Mouse (Mus musculus): ENCODE data around the gene Gcnt7. TPM values are rescaled to one million over a fixed set of nuclear protein-coding genes. Genes with fewer than 3 reads are reported as not detected.

The Gcnt7 gene
- polyA plus RNA-seq, 1 experiment from 2014 or later = 1.1 TPM

GRCm38 (mm10) chr2:172481654-172482385 is 23.4 kb upstream of the Gcnt7 start:
- H3K27ac ChIP-seq = no peak overlapping the region
- H3K9ac ChIP-seq = no peak overlapping the region
- WGBS = 91% methylated on average over 16 of the region's 16 CpGs
- no peaks in the 10 kb centered on the region for H3K36me3 ChIP-seq (replicated peaks; ENCODE audit: control insufficient read depth, insufficient read depth)
- no peak for ATAC-seq (ENCODE audit: low FRiP score)
- H3K4me1 ChIP-seq (replicated peaks; ENCODE audit: control insufficient read depth, insufficient read depth, low read length) = no peaks in the 10 kb centered on the region
- no peak overlapping the region for H3K4me2 ChIP-seq (replicated peaks)
- no peaks in the 10 kb centered on the region for H3K9me3 ChIP-seq (ENCODE audit: control insufficient read depth, low read length)
- H3K27me3 ChIP-seq (ENCODE audit: control insufficient read depth, insufficient read depth, low read length) = peaks cover 3% of the 10 kb centered on the region; the same call in 1 of the 2 replicates
- DNase-seq (ENCODE audit: low spot score) = no peak
- H3K4me3 ChIP-seq (replicated peaks; ENCODE audit: low read length) = no peak overlapping the region

- Histone ChIP-seq H3K9ac (no peak overlapping the region), H3K27me3 (ENCODE audit: control insufficient read depth, insufficient read depth, low read length) (peaks cover 3% of the 10 kb centered on the region; the same call in 1 of the 2 replicates), H3K4me1 (replicated peaks; ENCODE audit: control insufficient read depth, insufficient read depth, low read length) (no peaks in the 10 kb centered on the region), H3K4me2 (replicated peaks) (no peak overlapping the region), H3K9me3 (ENCODE audit: control insufficient read depth, low read length) (no peaks in the 10 kb centered on the region), H3K36me3 (replicated peaks; ENCODE audit: control insufficient read depth, insufficient read depth) (no peaks in the 10 kb centered on the region), H3K27ac (no peak overlapping the region), H3K4me3 (replicated peaks; ENCODE audit: low read length) (no peak overlapping the region)
- ATAC-seq (ENCODE audit: low FRiP score) (no peak), DNase-seq (ENCODE audit: low spot score) (no peak)
- WGBS = 70% methylated on average over 7 of the region's 7 CpGs
These were observed 21.9 kb upstream of the Gcnt7 start for GRCm38 (mm10) chr2:172480296-172480695.

- no peak overlapping the region for H3K27ac ChIP-seq
- DNase-seq (ENCODE audit: low spot score) (peak; percentile 78), ATAC-seq (ENCODE audit: low FRiP score) (0 out of 2 replicates have a peak, but pooled peaks have one; percentile 19)
- no peaks in the 10 kb centered on the region for H3K4me1 ChIP-seq (replicated peaks; ENCODE audit: control insufficient read depth, insufficient read depth, low read length)
- no peak overlapping the region for H3K9ac ChIP-seq
- H3K4me3 ChIP-seq (replicated peaks; ENCODE audit: low read length) = no peak overlapping the region
- WGBS = 6% methylated on average over 2 of the region's 2 CpGs
- H3K36me3 ChIP-seq (replicated peaks; ENCODE audit: control insufficient read depth, insufficient read depth) = no peaks in the 10 kb centered on the region
- H3K9me3 ChIP-seq (ENCODE audit: control insufficient read depth, low read length) = no peaks in the 10 kb centered on the region
- no peak overlapping the region for H3K4me2 ChIP-seq (replicated peaks)
- peaks cover 3% of the 10 kb centered on the region; the same call in 1 of the 2 replicates for H3K27me3 ChIP-seq (ENCODE audit: control insufficient read depth, insufficient read depth, low read length)
These were observed 19.5 kb upstream of the Gcnt7 start for GRCm38 (mm10) chr2:172477860-172478259.

- Histone ChIP-seq H3K4me1 (replicated peaks; ENCODE audit: control insufficient read depth, insufficient read depth, low read length) (no peaks in the 10 kb centered on the region), H3K9me3 (ENCODE audit: control insufficient read depth, low read length) (no peaks in the 10 kb centered on the region), H3K9ac (no peak overlapping the region), H3K4me2 (replicated peaks) (no peak overlapping the region), H3K27me3 (ENCODE audit: control insufficient read depth, insufficient read depth, low read length) (peaks cover 3% of the 10 kb centered on the region; the same call in 1 of the 2 replicates), H3K4me3 (replicated peaks; ENCODE audit: low read length) (no peak overlapping the region), H3K27ac (no peak overlapping the region), H3K36me3 (replicated peaks; ENCODE audit: control insufficient read depth, insufficient read depth) (no peaks in the 10 kb centered on the region)
- DNase-seq (ENCODE audit: low spot score) = no peak
- 37% methylated on average over 3 of the region's 3 CpGs for WGBS
- no peak for ATAC-seq (ENCODE audit: low FRiP score)
These were observed 19.0 kb upstream of the Gcnt7 start for GRCm38 (mm10) chr2:172477350-172477749.

GRCm38 (mm10) chr2:172476707-172477260 is 18.4 kb upstream of the Gcnt7 start:
- no peak for DNase-seq (ENCODE audit: low spot score)
- Histone ChIP-seq H3K4me2 (replicated peaks) (no peak overlapping the region), H3K4me3 (replicated peaks; ENCODE audit: low read length) (no peak overlapping the region), H3K27me3 (ENCODE audit: control insufficient read depth, insufficient read depth, low read length) (peaks cover 3% of the 10 kb centered on the region; the same call in 1 of the 2 replicates), H3K9me3 (ENCODE audit: control insufficient read depth, low read length) (no peaks in the 10 kb centered on the region), H3K4me1 (replicated peaks; ENCODE audit: control insufficient read depth, insufficient read depth, low read length) (no peaks in the 10 kb centered on the region), H3K9ac (no peak overlapping the region), H3K27ac (no peak overlapping the region), H3K36me3 (replicated peaks; ENCODE audit: control insufficient read depth, insufficient read depth) (no peaks in the 10 kb centered on the region)
- WGBS = 39% methylated on average over 10 of the region's 10 CpGs
- no peak for ATAC-seq (ENCODE audit: low FRiP score)

GRCm38 (mm10) chr2:172474970-172475369 is 16.6 kb upstream of the Gcnt7 start:
- peaks cover 2% of the 10 kb centered on the region; the same call in 1 of the 2 replicates for H3K36me3 ChIP-seq (replicated peaks; ENCODE audit: control insufficient read depth, insufficient read depth)
- 35% methylated on average over 6 of the region's 6 CpGs for WGBS
- no peak overlapping the region for H3K4me2 ChIP-seq (replicated peaks)
- no peak overlapping the region for H3K9ac ChIP-seq
- DNase-seq (ENCODE audit: low spot score) (no peak), ATAC-seq (ENCODE audit: low FRiP score) (no peak)
- H3K4me1 ChIP-seq (replicated peaks; ENCODE audit: control insufficient read depth, insufficient read depth, low read length) = no peaks in the 10 kb centered on the region
- H3K27me3 ChIP-seq (ENCODE audit: control insufficient read depth, insufficient read depth, low read length) = peaks cover 3% of the 10 kb centered on the region; the same call in 1 of the 2 replicates
- H3K9me3 ChIP-seq (ENCODE audit: control insufficient read depth, low read length) = no peaks in the 10 kb centered on the region
- H3K27ac ChIP-seq = no peak overlapping the region
- H3K4me3 ChIP-seq (replicated peaks; ENCODE audit: low read length) = no peak overlapping the region

GRCm38 (mm10) chr2:172473591-172473990 is 15.2 kb upstream of the Gcnt7 start:
- DNase-seq (ENCODE audit: low spot score) (peak; percentile 57), ATAC-seq (ENCODE audit: low FRiP score) (peak; percentile 35; the same call in 1 of the 2 replicates)
- H3K9me3 ChIP-seq (ENCODE audit: control insufficient read depth, low read length) = no peaks in the 10 kb centered on the region
- H3K4me1 ChIP-seq (replicated peaks; ENCODE audit: control insufficient read depth, insufficient read depth, low read length) = no peaks in the 10 kb centered on the region
- no peak overlapping the region for H3K4me2 ChIP-seq (replicated peaks)
- H3K27ac ChIP-seq = no peak overlapping the region
- 59% methylated on average over 8 of the region's 8 CpGs for WGBS
- H3K36me3 ChIP-seq (replicated peaks; ENCODE audit: control insufficient read depth, insufficient read depth) = peaks cover 15% of the 10 kb centered on the region
- H3K4me3 ChIP-seq (replicated peaks; ENCODE audit: low read length) = no peak overlapping the region
- peaks cover 3% of the 10 kb centered on the region; the same call in 1 of the 2 replicates for H3K27me3 ChIP-seq (ENCODE audit: control insufficient read depth, insufficient read depth, low read length)
- H3K9ac ChIP-seq = no peak overlapping the region

GRCm38 (mm10) chr2:172472318-172472717 is 13.9 kb upstream of the Gcnt7 start, which contains the start of gene Fam209:
Gene Fam209, plus strand, starts transcription at chr2:172472520.
- Histone ChIP-seq H3K4me3 (replicated peaks; ENCODE audit: low read length) (no peak within 1 kb of the TSS), H3K4me2 (replicated peaks) (no peak within 1 kb of the TSS), H3K9ac (no peak within 1 kb of the TSS), H3K27me3 (ENCODE audit: control insufficient read depth, insufficient read depth, low read length) (no peaks in the 10 kb centered on the region), H3K36me3 (replicated peaks; ENCODE audit: control insufficient read depth, insufficient read depth) (peaks cover 27% of the 10 kb centered on the region), H3K27ac (no peak within 1 kb of the TSS), H3K9me3 (ENCODE audit: control insufficient read depth, low read length) (no peaks in the 10 kb centered on the region), H3K4me1 (replicated peaks; ENCODE audit: control insufficient read depth, insufficient read depth, low read length) (no peaks in the 10 kb centered on the region)
- ATAC-seq (ENCODE audit: low FRiP score) (no peak), DNase-seq (ENCODE audit: low spot score) (no peak)
- WGBS = 89% methylated on average over 11 of the region's 11 CpGs

- WGBS = 68% methylated on average over 11 of the region's 11 CpGs
- no peak overlapping the region for H3K4me3 ChIP-seq (replicated peaks; ENCODE audit: low read length)
- DNase-seq (ENCODE audit: low spot score) = peak; percentile 74
- H3K9ac ChIP-seq = no peak overlapping the region
- ATAC-seq (ENCODE audit: low FRiP score) = peak; percentile 69; the same call in 1 of the 2 replicates
- no peaks in the 10 kb centered on the region for H3K27me3 ChIP-seq (ENCODE audit: control insufficient read depth, insufficient read depth, low read length)
- no peaks in the 10 kb centered on the region for H3K4me1 ChIP-seq (replicated peaks; ENCODE audit: control insufficient read depth, insufficient read depth, low read length)
- no peak overlapping the region for H3K4me2 ChIP-seq (replicated peaks)
- no peak overlapping the region for H3K27ac ChIP-seq
- H3K9me3 ChIP-seq (ENCODE audit: control insufficient read depth, low read length) = no peaks in the 10 kb centered on the region
- H3K36me3 ChIP-seq (replicated peaks; ENCODE audit: control insufficient read depth, insufficient read depth) = peaks cover 65% of the 10 kb centered on the region
These were observed 10.0 kb upstream of the Gcnt7 start for GRCm38 (mm10) chr2:172468346-172468819.
